In the genomic region with DNA sequence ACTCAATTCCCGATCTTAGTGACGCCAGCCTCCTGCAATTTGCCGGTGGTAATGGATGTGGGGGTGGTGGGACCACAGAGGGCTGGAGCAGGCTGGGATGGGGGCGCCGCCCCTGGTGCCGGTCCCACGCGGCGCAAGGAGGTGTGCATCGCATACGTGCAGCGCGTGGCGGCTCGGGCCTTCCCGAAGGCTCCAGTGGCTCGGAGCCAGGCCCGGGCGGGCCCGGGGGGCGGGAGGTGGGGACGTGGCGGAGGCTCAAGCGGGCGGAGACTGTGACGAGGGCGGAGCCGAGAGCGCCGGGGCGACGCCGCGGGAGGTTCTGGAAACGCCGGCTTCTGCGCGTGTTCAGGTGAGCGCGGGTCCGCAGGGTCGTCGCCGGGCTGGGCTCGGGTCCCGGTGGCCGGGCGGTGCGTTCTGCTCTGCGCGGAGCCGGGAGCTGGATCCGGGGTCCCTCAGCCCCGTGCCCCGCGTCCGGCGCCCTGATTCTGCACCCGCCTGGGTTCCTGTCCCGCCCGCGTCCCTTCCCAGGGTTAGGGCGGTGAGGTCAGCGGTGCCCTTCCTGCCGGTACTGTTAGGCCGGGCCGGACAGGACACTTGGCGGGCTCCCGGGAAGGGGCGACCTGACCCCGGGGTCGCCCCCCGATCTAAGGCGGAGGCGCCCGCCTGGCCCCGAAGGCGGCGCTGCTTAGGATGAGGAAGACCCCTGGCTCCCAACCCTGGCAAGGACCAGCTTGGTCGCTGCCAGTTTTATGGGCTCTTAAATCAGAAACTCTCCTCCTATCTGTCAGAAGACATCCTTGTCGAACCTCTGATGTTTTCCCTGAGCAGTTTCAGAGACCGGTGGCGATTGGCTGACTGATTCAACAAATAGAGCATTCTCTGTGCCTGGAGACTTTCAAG, we compare ENCODE assay signal across 8 mouse cellular contexts. TPM values are rescaled to one million over a fixed set of nuclear protein-coding genes. Genes with fewer than 3 reads are reported as not detected.
A peak's percentile ranks its signal among the peaks of the same experiment; 100 is the strongest.
DNase-seq lines count a peak whose midpoint lies in the region; ATAC-seq lines count a peak whose summit lies in the region.

No protein-coding gene starts in this region.

- H3K36me3 ChIP-seq in limb, embryonic 13.5 days: no peaks in the 10 kb centered on the region
- no peaks in the 10 kb centered on the region for H3K36me3 ChIP-seq in midbrain, embryonic 11.5 days (ENCODE audit: control insufficient read depth, insufficient read depth, low read length)
- no peaks in the 10 kb centered on the region for H3K36me3 ChIP-seq in stomach, embryonic 14.5 days (ENCODE audit: control insufficient read depth, insufficient read depth, low read length)

- peak overlapping the region; percentile 52 for H3K27ac ChIP-seq in limb, embryonic 13.5 days
- H3K27ac ChIP-seq in midbrain, embryonic 11.5 days (ENCODE audit: low read depth, low read length): no peak overlapping the region
- H3K27ac ChIP-seq in stomach, embryonic 14.5 days (ENCODE audit: low read length): no peak overlapping the region

- H3K27me3 ChIP-seq in limb, embryonic 13.5 days: no peaks in the 10 kb centered on the region
- H3K27me3 ChIP-seq in midbrain, embryonic 11.5 days (ENCODE audit: control insufficient read depth, insufficient read depth, low read length): peaks cover 13% of the 10 kb centered on the region
- no peaks in the 10 kb centered on the region for H3K27me3 ChIP-seq in stomach, embryonic 14.5 days (ENCODE audit: control insufficient read depth, insufficient read depth, low read length)

- peaks cover 30% of the 10 kb centered on the region for H3K4me1 ChIP-seq in limb, embryonic 13.5 days
- H3K4me1 ChIP-seq in midbrain, embryonic 11.5 days (ENCODE audit: control insufficient read depth, insufficient read depth, low read length): peaks cover 9% of the 10 kb centered on the region
- H3K4me1 ChIP-seq in stomach, embryonic 14.5 days (ENCODE audit: control insufficient read depth, insufficient read depth, low read length): peaks cover 7% of the 10 kb centered on the region; the same call in 1 of the 2 replicates

- H3K4me2 ChIP-seq in limb, embryonic 13.5 days (replicated peaks): peak overlapping the region; percentile 94
- H3K4me2 ChIP-seq in midbrain, embryonic 11.5 days: peak overlapping the region; percentile 96
- H3K4me2 ChIP-seq in stomach, embryonic 14.5 days (replicated peaks; ENCODE audit: low read depth, low read length): peak overlapping the region; percentile 99

- H3K9ac ChIP-seq in limb, embryonic 13.5 days: peak overlapping the region; percentile 84
- H3K9ac ChIP-seq in midbrain, embryonic 11.5 days (ENCODE audit: low read length): peak overlapping the region; percentile 69
- peak overlapping the region; percentile 55 for H3K9ac ChIP-seq in stomach, embryonic 14.5 days (replicated peaks; ENCODE audit: low read depth, low read length)

- WGBS in limb, embryonic 13.5 days: under 1% methylated on average over 81 of the region's 83 CpGs
- under 1% methylated on average over 49 of the region's 83 CpGs for WGBS in midbrain, embryonic 11.5 days
- under 1% methylated on average over 73 of the region's 83 CpGs for WGBS in stomach, embryonic 14.5 days

- peak; percentile 91 for ATAC-seq in limb, embryonic 13.5 days (ENCODE audit: low FRiP score, low read depth)
- peak; percentile 80 for ATAC-seq in midbrain, embryonic 11.5 days (ENCODE audit: low FRiP score)
- peak; percentile 91 for ATAC-seq in stomach, embryonic 14.5 days (ENCODE audit: insufficient number of reproducible peaks, insufficient read depth, low FRiP score, low read depth)

- H3K4me3 ChIP-seq in limb, embryonic 13.5 days: peak overlapping the region; percentile 75
- H3K4me3 ChIP-seq in midbrain, embryonic 11.5 days (ENCODE audit: low read depth, low read length): peak overlapping the region; percentile 54
- peak overlapping the region; percentile 69 for H3K4me3 ChIP-seq in stomach, embryonic 14.5 days (ENCODE audit: low read depth, low read length)

- no peaks in the 10 kb centered on the region for H3K9me3 ChIP-seq in limb, embryonic 13.5 days
- H3K9me3 ChIP-seq in midbrain, embryonic 11.5 days (ENCODE audit: control insufficient read depth, low read length): no peaks in the 10 kb centered on the region
- no peaks in the 10 kb centered on the region for H3K9me3 ChIP-seq in stomach, embryonic 14.5 days (ENCODE audit: control insufficient read depth, low read depth, low read length)

- DNase-seq in layer of hippocampus, adult 11-12 months (ENCODE audit: low spot score): peak; percentile 46
- no peak for DNase-seq in layer of hippocampus, adult 9-10 months (ENCODE audit: low spot score)
- peak; percentile 70 to 72 for DNase-seq in cerebellum, postnatal 14 days
- DNase-seq in gastrocnemius, postnatal 10 days: peak; percentile 80
- DNase-seq in induced T-regulatory cell, adult 2 months (ENCODE audit: low read depth): peak; percentile 56
- DNase-seq in midbrain, embryonic 11.5 days (ENCODE audit: low spot score, missing footprints): peak; percentile 94

RNA-seq across cellular contexts. Expression of gene P4ha2, which starts 1.0 kb away (rescaled TPM):
- 10 to 100 TPM; 21.1 to 27.7 TPM for total RNA-seq in gastrocnemius, postnatal 10 days (2021)
- polyA plus RNA-seq in limb, embryonic 13.5 days (2015; fragmentation: Nextera tagmentation; extraction: Ambion mirVana): 81.3 and 84.9 TPM in 2 replicates
- 18.6 and 20.5 TPM in 2 replicates for polyA plus RNA-seq in midbrain, embryonic 11.5 days (2014; fragmentation: Nextera tagmentation; extraction: Ambion mirVana)
- 46.9 and 56.4 TPM in 2 replicates for polyA plus RNA-seq in stomach, embryonic 14.5 days (2014; fragmentation: Nextera tagmentation; extraction: Ambion mirVana)

RNA-seq across cellular contexts. Expression of gene Pdlim4, which starts 32.1 kb away (rescaled TPM):
- total RNA-seq in gastrocnemius, postnatal 10 days (2021): 10 to 100 TPM; 26.0 to 37.9 TPM
- 162 and 169 TPM in 2 replicates for polyA plus RNA-seq in limb, embryonic 13.5 days (2015; fragmentation: Nextera tagmentation; extraction: Ambion mirVana)
- polyA plus RNA-seq in midbrain, embryonic 11.5 days (2014; fragmentation: Nextera tagmentation; extraction: Ambion mirVana): 36.1 and 38.4 TPM in 2 replicates
- 71.1 and 76.7 TPM in 2 replicates for polyA plus RNA-seq in stomach, embryonic 14.5 days (2014; fragmentation: Nextera tagmentation; extraction: Ambion mirVana)
